Mouse (Mus musculus): ENCODE data around the gene Elk3.

- TF ChIP-seq CTCF (IDR thresholded peaks at IDR 0.05; ENCODE audit: low read depth): no peak
- no peak for TF ChIP-seq EP300 (optimal IDR thresholded peaks at IDR 0.05)
Measured at GRCm38 (mm10) chr10:93323659-93324058, 12.7 kb upstream of the Elk3 start.
